Mouse (Mus musculus): ENCODE measurements around the gene Btbd8. TPM values are rescaled to one million over a fixed set of nuclear protein-coding genes. Genes with fewer than 3 reads are reported as not detected.

The Btbd8 gene
- polyA plus RNA-seq, 1 experiment from 2014 or later = 3.8 TPM

DNA sequence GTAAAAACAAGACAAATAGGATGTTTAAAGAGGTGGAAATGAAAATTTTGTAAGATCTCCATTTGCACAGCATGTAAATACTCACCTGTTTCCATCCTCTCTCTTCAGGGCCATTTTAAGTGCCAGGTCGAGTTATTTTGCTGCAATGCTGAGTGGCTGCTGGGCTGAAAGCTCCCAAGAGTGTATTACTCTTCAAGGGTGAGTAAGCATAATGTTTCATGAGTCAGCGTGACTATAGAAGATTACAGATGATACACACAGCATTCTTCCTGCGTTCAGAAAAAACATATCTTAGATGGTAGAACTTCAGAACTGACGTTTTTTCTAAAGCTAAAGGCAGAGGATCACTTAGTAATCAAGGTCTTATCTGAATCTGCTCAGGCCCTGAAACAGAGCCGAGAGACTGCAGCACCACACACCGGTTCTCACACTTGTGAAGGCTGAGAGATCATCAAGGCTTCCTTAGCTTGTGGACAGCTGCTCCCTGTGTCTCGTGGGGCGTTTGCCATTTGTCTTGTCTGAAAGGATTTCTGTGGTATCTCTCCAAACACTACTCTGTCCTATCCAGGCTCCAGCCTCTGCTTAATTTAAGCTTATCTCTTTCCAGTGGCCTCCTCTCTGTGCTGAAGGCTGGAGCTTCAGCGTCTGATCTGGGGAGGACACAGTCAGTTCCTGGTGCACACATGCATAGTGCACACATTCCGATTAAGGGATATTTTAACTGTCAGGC, 33.0 kb downstream of the Btbd8 start:
- no peak overlapping the region for H3K27ac ChIP-seq (ENCODE audit: low read length)
- H3K27me3 ChIP-seq (ENCODE audit: control insufficient read depth, insufficient read depth, low read length) = no peaks in the 10 kb centered on the region
- ATAC-seq (ENCODE audit: insufficient read depth, low FRiP score) = no peak
- no peak overlapping the region for H3K4me3 ChIP-seq (replicated peaks; ENCODE audit: low read length)
- H3K4me2 ChIP-seq (ENCODE audit: low read depth, low read length) = no peak overlapping the region
- no peak overlapping the region for H3K9ac ChIP-seq (ENCODE audit: low read length)
- WGBS = 67% methylated on average over 10 of the region's 10 CpGs
- H3K36me3 ChIP-seq (ENCODE audit: control insufficient read depth, insufficient read depth, low read length) = no peaks in the 10 kb centered on the region
- H3K4me1 ChIP-seq (ENCODE audit: control insufficient read depth, insufficient read depth, low read length) = no peaks in the 10 kb centered on the region
- no peaks in the 10 kb centered on the region for H3K9me3 ChIP-seq (replicated peaks; ENCODE audit: control insufficient read depth, low read length)

DNA sequence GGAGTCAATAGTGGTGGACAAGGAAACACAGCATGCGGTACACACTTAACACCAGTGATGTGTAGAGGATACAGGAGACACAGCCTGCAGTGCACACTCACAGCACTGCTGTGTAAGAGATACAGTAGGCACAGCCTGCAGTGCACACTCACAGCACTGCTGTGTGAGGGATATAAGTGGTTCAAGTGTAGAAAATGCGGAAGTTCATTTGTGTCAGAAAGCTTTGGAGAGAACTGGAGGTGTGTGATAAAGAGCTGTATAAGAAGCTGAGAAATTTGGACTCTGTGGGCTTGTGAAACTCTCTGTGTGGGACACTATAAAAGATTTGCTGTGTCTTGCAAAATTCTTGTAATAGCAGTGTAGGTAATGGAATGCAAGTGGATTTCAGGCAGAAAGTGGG, 42.4 kb downstream of the Btbd8 start:
- no peak overlapping the region for H3K4me2 ChIP-seq (ENCODE audit: low read depth, low read length)
- ATAC-seq (ENCODE audit: insufficient read depth, low FRiP score) = no peak
- 83% methylated on average over 2 of the region's 2 CpGs for WGBS
- H3K36me3 ChIP-seq (ENCODE audit: control insufficient read depth, insufficient read depth, low read length) = no peaks in the 10 kb centered on the region
- H3K27ac ChIP-seq (ENCODE audit: low read length) = no peak overlapping the region
- H3K9ac ChIP-seq (ENCODE audit: low read length) = no peak overlapping the region
- H3K27me3 ChIP-seq (ENCODE audit: control insufficient read depth, insufficient read depth, low read length) = no peaks in the 10 kb centered on the region
- no peaks in the 10 kb centered on the region for H3K4me1 ChIP-seq (ENCODE audit: control insufficient read depth, insufficient read depth, low read length)
- H3K4me3 ChIP-seq (replicated peaks; ENCODE audit: low read length) = no peak overlapping the region
- no peaks in the 10 kb centered on the region for H3K9me3 ChIP-seq (replicated peaks; ENCODE audit: control insufficient read depth, low read length)

DNA sequence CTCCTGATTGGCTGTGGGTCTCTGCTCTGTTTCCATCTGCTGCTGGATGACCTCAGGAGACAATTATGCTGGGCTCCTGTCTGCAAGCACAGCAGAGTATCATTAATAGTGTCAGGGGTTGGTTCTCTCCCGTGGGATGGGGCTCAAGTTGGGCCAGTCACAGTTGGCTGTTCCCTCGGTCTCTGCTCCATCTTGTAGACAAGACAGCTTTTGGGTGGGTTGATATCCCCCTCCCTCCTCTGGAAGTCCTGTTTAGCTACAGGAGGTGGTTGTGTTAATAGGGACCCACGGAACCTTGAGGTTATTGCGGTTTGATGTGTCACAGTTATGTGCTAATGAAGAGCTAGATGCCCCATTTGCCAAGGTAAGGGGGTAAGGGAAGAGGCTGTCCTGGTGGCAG, 51.2 kb downstream of the Btbd8 start:
- WGBS = 61% methylated on average over 4 of the region's 4 CpGs
- Histone ChIP-seq H3K9me3 (replicated peaks; ENCODE audit: control insufficient read depth, low read length) (no peaks in the 10 kb centered on the region), H3K27ac (ENCODE audit: low read length) (no peak overlapping the region), H3K4me2 (ENCODE audit: low read depth, low read length) (no peak overlapping the region), H3K4me3 (replicated peaks; ENCODE audit: low read length) (no peak overlapping the region), H3K4me1 (ENCODE audit: control insufficient read depth, insufficient read depth, low read length) (no peaks in the 10 kb centered on the region), H3K9ac (ENCODE audit: low read length) (no peak overlapping the region), H3K36me3 (ENCODE audit: control insufficient read depth, insufficient read depth, low read length) (no peaks in the 10 kb centered on the region; the same call in 1 of the 2 replicates), H3K27me3 (ENCODE audit: control insufficient read depth, insufficient read depth, low read length) (no peaks in the 10 kb centered on the region)
- ATAC-seq (ENCODE audit: insufficient read depth, low FRiP score) = no peak

DNA sequence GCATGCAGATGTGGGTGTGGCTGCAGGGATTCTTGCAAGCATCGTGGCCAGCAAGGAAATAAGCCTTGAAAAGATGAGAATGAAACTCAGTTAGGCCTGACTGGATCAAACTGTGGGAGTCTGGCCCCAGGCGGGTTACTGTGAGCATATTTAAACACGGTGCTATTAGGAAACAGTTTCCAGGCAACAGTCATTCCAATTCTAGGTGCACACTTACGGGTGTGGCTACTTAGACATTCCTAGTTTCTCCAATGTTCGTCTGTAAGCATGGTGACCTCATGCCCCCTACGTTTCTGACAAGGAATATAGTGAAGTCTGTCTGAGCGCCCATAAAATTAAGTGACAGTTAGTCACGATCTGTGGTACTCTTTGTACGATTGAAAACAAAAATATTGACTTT, 53.2 kb downstream of the Btbd8 start:
- Histone ChIP-seq H3K9ac (ENCODE audit: low read length) (no peak overlapping the region), H3K4me2 (ENCODE audit: low read depth, low read length) (no peak overlapping the region), H3K27me3 (ENCODE audit: control insufficient read depth, insufficient read depth, low read length) (no peaks in the 10 kb centered on the region), H3K27ac (ENCODE audit: low read length) (no peak overlapping the region), H3K4me1 (ENCODE audit: control insufficient read depth, insufficient read depth, low read length) (no peaks in the 10 kb centered on the region), H3K4me3 (replicated peaks; ENCODE audit: low read length) (no peak overlapping the region), H3K9me3 (replicated peaks; ENCODE audit: control insufficient read depth, low read length) (no peaks in the 10 kb centered on the region), H3K36me3 (ENCODE audit: control insufficient read depth, insufficient read depth, low read length) (no peaks in the 10 kb centered on the region; the same call in 1 of the 2 replicates)
- WGBS = 68% methylated on average over 9 of the region's 9 CpGs
- ATAC-seq (ENCODE audit: insufficient read depth, low FRiP score) = no peak

DNA sequence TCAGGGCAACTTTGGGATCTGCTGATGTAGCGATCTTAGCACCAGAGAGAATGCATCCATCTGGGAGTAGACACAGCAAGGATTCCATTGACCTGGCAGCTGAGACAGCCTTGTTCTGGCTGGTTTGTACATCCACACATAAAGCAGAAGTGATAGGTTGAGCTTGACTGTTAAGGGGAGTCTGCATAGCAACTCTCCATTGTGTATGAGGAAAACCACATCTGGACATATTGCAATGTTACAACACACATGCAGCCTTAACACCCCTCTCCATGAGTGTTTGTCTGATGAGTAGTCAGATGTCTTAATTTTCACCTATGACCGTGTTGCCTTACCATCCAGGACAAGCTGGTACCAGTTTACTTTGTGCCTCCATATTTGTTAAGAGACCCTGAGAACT, 54.7 kb downstream of the Btbd8 start:
- no peak overlapping the region for H3K9ac ChIP-seq (ENCODE audit: low read length)
- no peak overlapping the region for H3K27ac ChIP-seq (ENCODE audit: low read length)
- H3K4me1 ChIP-seq (ENCODE audit: control insufficient read depth, insufficient read depth, low read length) = no peaks in the 10 kb centered on the region
- H3K36me3 ChIP-seq (ENCODE audit: control insufficient read depth, insufficient read depth, low read length) = no peaks in the 10 kb centered on the region; the same call in 1 of the 2 replicates
- H3K27me3 ChIP-seq (ENCODE audit: control insufficient read depth, insufficient read depth, low read length) = no peaks in the 10 kb centered on the region
- WGBS = 88% methylated on average over 2 of the region's 2 CpGs
- no peak overlapping the region for H3K4me3 ChIP-seq (replicated peaks; ENCODE audit: low read length)
- ATAC-seq (ENCODE audit: insufficient read depth, low FRiP score) = no peak
- no peak overlapping the region for H3K4me2 ChIP-seq (ENCODE audit: low read depth, low read length)
- H3K9me3 ChIP-seq (replicated peaks; ENCODE audit: control insufficient read depth, low read length) = no peaks in the 10 kb centered on the region

DNA sequence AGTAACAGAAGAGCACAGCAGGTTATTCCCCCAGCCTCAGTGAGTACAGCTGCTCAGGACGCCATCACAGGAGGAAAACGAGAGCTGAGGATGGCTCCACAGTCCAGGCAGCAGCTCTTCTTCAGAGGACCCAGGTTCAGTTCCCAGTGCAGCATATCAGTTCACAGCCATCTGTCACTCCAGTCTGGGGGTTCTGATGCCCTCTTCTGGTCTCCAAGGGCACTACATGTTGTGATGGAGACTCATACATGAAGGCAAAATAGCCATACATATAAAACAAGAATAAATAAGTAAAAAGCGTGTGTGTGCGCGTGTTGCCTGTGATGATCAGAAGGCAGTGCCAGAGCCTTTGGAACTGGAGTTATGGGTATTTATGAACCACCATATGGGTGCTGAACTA, 57.0 kb downstream of the Btbd8 start:
- Histone ChIP-seq H3K27me3 (ENCODE audit: control insufficient read depth, insufficient read depth, low read length) (no peaks in the 10 kb centered on the region), H3K27ac (ENCODE audit: low read length) (no peak overlapping the region), H3K9me3 (replicated peaks; ENCODE audit: control insufficient read depth, low read length) (no peaks in the 10 kb centered on the region), H3K4me1 (ENCODE audit: control insufficient read depth, insufficient read depth, low read length) (no peaks in the 10 kb centered on the region), H3K36me3 (ENCODE audit: control insufficient read depth, insufficient read depth, low read length) (no peaks in the 10 kb centered on the region; the same call in 1 of the 2 replicates), H3K4me3 (replicated peaks; ENCODE audit: low read length) (no peak overlapping the region), H3K9ac (ENCODE audit: low read length) (no peak overlapping the region), H3K4me2 (ENCODE audit: low read depth, low read length) (no peak overlapping the region)
- 94% methylated on average over 5 of the region's 5 CpGs for WGBS
- ATAC-seq (ENCODE audit: insufficient read depth, low FRiP score) = no peak

DNA sequence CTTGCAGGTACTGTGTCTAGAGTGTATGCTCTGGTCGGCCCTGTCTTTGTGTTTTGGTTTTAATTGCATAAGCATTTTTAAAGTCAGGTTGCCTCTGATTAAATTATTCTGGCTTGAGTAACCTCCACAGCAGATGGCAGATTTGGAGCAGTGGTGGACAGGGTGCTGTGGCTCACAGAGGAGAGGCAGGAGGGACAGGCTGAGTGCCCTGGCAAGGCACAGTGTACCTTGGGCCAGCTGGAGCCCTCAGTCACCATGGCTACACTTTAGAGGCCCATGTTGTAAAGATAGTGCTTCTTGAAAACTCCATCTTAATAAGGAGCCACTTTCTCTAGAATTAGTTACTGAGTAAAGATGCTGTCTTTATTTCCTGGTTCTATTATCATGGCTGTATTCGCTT, 58.2 kb downstream of the Btbd8 start:
- ATAC-seq (ENCODE audit: insufficient read depth, low FRiP score) = no peak

DNA sequence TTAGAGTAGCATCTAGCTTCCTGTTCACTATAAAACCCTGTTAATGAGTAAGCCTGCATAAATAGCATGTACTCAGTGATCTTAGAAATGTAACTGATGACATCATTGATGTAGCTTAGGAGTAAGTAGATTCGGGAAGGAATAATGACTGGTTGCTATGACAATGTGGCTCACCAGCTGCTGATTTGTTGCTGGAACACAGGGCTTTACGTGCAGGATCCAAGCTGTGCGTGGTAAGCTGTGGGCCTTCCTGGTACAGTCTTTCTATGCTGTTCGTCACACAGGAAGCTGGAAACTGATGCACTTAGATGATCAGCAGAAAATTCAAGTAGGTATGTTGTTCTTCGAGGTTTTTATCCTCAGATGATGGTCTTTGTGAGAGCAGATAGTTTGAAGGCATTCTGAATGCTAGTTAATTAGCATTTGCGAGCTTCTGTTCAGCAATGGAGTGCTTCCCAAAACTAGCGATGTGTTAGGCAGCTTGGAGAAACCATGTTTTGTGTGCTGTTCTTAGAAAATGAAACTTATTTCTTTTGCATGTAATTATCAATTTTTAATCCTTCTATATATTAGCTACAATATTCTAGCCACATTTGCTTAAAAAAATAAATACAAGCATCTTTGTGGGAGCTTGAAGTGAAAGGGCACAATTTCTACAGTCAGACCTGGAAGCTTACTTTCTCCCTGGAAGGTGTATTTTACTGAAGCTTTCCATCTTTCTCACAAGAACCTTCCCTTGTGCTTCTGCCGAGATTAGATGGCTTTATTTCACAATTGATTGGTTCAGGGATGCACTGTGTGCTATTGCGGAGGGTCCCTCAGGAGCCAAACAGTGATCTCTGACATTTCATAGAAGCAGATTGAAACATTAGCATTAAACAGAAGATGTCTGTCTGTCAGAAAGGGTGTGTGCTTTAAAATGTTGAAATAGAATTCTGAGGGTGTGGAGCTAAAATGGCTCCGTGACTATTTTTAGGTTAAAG, 60.0 kb downstream of the Btbd8 start:
- H3K4me3 ChIP-seq (replicated peaks; ENCODE audit: low read length) = no peak overlapping the region
- no peak; the same call in 1 of the 2 replicates for ATAC-seq (ENCODE audit: insufficient read depth, low FRiP score)
- H3K9me3 ChIP-seq (replicated peaks; ENCODE audit: control insufficient read depth, low read length) = no peaks in the 10 kb centered on the region
- no peak overlapping the region for H3K27ac ChIP-seq (ENCODE audit: low read length)
- H3K27me3 ChIP-seq (ENCODE audit: control insufficient read depth, insufficient read depth, low read length) = no peaks in the 10 kb centered on the region
- H3K4me2 ChIP-seq (ENCODE audit: low read depth, low read length) = no peak overlapping the region
- no peak overlapping the region for H3K9ac ChIP-seq (ENCODE audit: low read length)
- no peaks in the 10 kb centered on the region for H3K4me1 ChIP-seq (ENCODE audit: control insufficient read depth, insufficient read depth, low read length)
- H3K36me3 ChIP-seq (ENCODE audit: control insufficient read depth, insufficient read depth, low read length) = no peaks in the 10 kb centered on the region
- WGBS = 67% methylated on average over 10 of the region's 10 CpGs

More for the DNA sequence above, 58.2 kb downstream of the Btbd8 start:
- no peak overlapping the region for H3K4me2 ChIP-seq (ENCODE audit: low read depth, low read length)
- no peaks in the 10 kb centered on the region; the same call in 1 of the 2 replicates for H3K36me3 ChIP-seq (ENCODE audit: control insufficient read depth, insufficient read depth, low read length)
- 88% methylated on average over 2 of the region's 2 CpGs for WGBS
- H3K4me3 ChIP-seq (replicated peaks; ENCODE audit: low read length) = no peak overlapping the region
- H3K9me3 ChIP-seq (replicated peaks; ENCODE audit: control insufficient read depth, low read length) = no peaks in the 10 kb centered on the region
- H3K9ac ChIP-seq (ENCODE audit: low read length) = no peak overlapping the region
- no peaks in the 10 kb centered on the region for H3K4me1 ChIP-seq (ENCODE audit: control insufficient read depth, insufficient read depth, low read length)
- no peaks in the 10 kb centered on the region for H3K27me3 ChIP-seq (ENCODE audit: control insufficient read depth, insufficient read depth, low read length)
- no peak overlapping the region for H3K27ac ChIP-seq (ENCODE audit: low read length)

DNA sequence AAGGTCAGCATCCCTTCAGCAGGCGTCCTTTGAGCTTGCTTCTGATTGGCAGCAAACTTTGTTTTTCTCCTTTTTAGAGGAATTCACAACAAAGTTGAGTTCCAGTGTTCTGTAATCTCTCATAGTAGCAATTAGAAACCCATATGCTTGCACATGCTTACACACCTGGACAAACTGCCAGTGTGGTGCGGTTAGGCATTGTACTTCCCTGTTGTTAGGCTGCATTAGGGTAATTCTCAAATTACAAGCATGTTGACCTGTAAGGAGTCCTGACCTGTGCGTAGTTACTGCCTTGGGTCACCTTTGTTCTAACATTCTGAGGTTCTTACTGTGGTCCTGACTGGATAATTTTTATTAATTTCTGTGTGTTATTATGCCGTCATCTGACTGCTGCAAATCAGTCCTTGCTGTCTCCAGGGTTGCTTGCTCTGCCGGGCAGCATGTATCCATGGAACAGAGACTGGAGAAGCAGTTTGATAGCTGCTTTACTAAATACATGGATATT, 61.1 kb downstream of the Btbd8 start:
- no peak overlapping the region for H3K9ac ChIP-seq (ENCODE audit: low read length)
- no peak overlapping the region for H3K4me3 ChIP-seq (replicated peaks; ENCODE audit: low read length)
- no peak for ATAC-seq (ENCODE audit: insufficient read depth, low FRiP score)
- H3K27ac ChIP-seq (ENCODE audit: low read length) = no peak overlapping the region; the same call in 1 of the 2 replicates
- H3K4me2 ChIP-seq (ENCODE audit: low read depth, low read length) = no peak overlapping the region
- no peaks in the 10 kb centered on the region for H3K9me3 ChIP-seq (replicated peaks; ENCODE audit: control insufficient read depth, low read length)
- no peaks in the 10 kb centered on the region for H3K4me1 ChIP-seq (ENCODE audit: control insufficient read depth, insufficient read depth, low read length)
- H3K27me3 ChIP-seq (ENCODE audit: control insufficient read depth, insufficient read depth, low read length) = no peaks in the 10 kb centered on the region
- 59% methylated on average over 5 of the region's 5 CpGs for WGBS
- no peaks in the 10 kb centered on the region for H3K36me3 ChIP-seq (ENCODE audit: control insufficient read depth, insufficient read depth, low read length)

Measured in stomach, embryonic 16.5 days (tissue).